Mouse (Mus musculus): Measurements from ENCODE around the gene Uvssa.
A peak's percentile ranks its signal among the peaks of the same experiment; 100 is the strongest.

The Uvssa gene

GRCm38 (mm10) chr5:33443794-33444193 lies 65.4 kb downstream of the Uvssa start:
- DNase-seq, result no peak

GRCm38 (mm10) chr5:33455737-33456136 lies 77.4 kb downstream of the Uvssa start:
- peak; percentile 20 for DNase-seq

GRCm38 (mm10) chr5:33458132-33458622 lies 79.8 kb downstream of the Uvssa start:
- DNase-seq, result no peak

- no peak for DNase-seq
Observed at GRCm38 (mm10) chr5:33459111-33459510, 80.8 kb downstream of the Uvssa start.

- DNase-seq, result no peak
Observed at GRCm38 (mm10) chr5:33464390-33464789, 86.0 kb downstream of the Uvssa start.

- no peak for DNase-seq
Observed at GRCm38 (mm10) chr5:33465464-33465863, 87.1 kb downstream of the Uvssa start.
